Mouse (Mus musculus) MEL (cell line): Measurements from ENCODE around the gene Il10. TPM values are rescaled to one million over a fixed set of nuclear protein-coding genes. Genes with fewer than 3 reads are reported as not detected.

ENCODE experiments used
- DNase-seq: peaks from one replicate; pipeline ENCODE4 v3.0.0; 2011; ENCODE audit warnings: low read depth, low spot score
- H3K27ac ChIP-seq: 2 replicates; pipeline ENCODE4 v1.5.1; 2012; ENCODE audit warnings: low read depth, mild to moderate bottlenecking, control low read depth, low read length, moderate library complexity; ENCODE audit not compliant: control insufficient read depth
- H3K27me3 ChIP-seq, 2 experiments: fragments of 150-350 bp in 1 of 2; sonication (generic) in 1 of 2; 2 replicates each; pipeline ENCODE4 v1.6.1; 2012; ENCODE audit warnings: low read length in 2 of 2, mild to moderate bottlenecking in 2 of 2, improper control_type of control experiment in 1 of 2, moderate library complexity in 1 of 2; ENCODE audit not compliant: insufficient read depth in 2 of 2, control insufficient read depth in 1 of 2
- H3K36me3 ChIP-seq, 2 experiments: 2 replicates each; pipeline ENCODE4 v1.6.1; 2012 to 2014; ENCODE audit warnings: low read length in 2 of 2, improper control_type of control experiment in 1 of 2, inconsistent platforms in 1 of 2, mild to moderate bottlenecking in 1 of 2; ENCODE audit not compliant: insufficient read depth in 2 of 2, control insufficient read depth in 1 of 2
- H3K4me1 ChIP-seq, 2 experiments: fragments of 150-350 bp in 1 of 2; sonication (generic) in 1 of 2; 2 replicates each; pipeline ENCODE4 v1.6.1; 2012; ENCODE audit warnings: low read length in 2 of 2, improper control_type of control experiment in 1 of 2, mild to moderate bottlenecking in 1 of 2; ENCODE audit not compliant: insufficient read depth in 2 of 2, control insufficient read depth in 1 of 2
- H3K4me3 ChIP-seq, 2 experiments: fragments of 150-350 bp in 1 of 2; sonication (generic) in 1 of 2; 2 replicates each; pipeline ENCODE4 v1.5.1; 2012; ENCODE audit warnings: low read depth in 2 of 2, low read length in 2 of 2, mild to moderate bottlenecking in 2 of 2, moderate library complexity in 2 of 2, control low read depth in 1 of 2, improper control_type of control experiment in 1 of 2; ENCODE audit not compliant: control insufficient read depth in 1 of 2, insufficient read depth in 1 of 2
- H3K79me2 ChIP-seq: 2 replicates; pipeline ENCODE4 v1.6.1; 2012; ENCODE audit warnings: mild to moderate bottlenecking, low read length, moderate library complexity; ENCODE audit not compliant: control insufficient read depth, poor library complexity, insufficient read depth
- H3K9ac ChIP-seq: 2 replicates; pipeline ENCODE4 v1.6.1; 2012; ENCODE audit warnings: low read depth, mild to moderate bottlenecking, control low read depth, low read length, moderate library complexity; ENCODE audit not compliant: control insufficient read depth, poor library complexity, severe bottlenecking
- H3K9me3 ChIP-seq: fragments of 150-350 bp; sonication (generic); replicated peaks from 2 replicates; pipeline ENCODE4 v1.6.1; 2012; ENCODE audit warnings: mild to moderate bottlenecking, low read length, improper control_type of control experiment, moderate library complexity; ENCODE audit not compliant: insufficient read depth
- BHLHE40 ChIP-seq: IDR thresholded peaks from 2 replicates; pipeline ENCODE4 v1.6.1; 2012; ENCODE audit warnings: low read depth, mild to moderate bottlenecking, inconsistent platforms, low read length, improper control_type of control experiment, borderline replicate concordance
- CHD1 ChIP-seq: IDR thresholded peaks from 2 replicates; pipeline ENCODE4 v1.6.1; 2012; ENCODE audit warnings: low read depth, mild to moderate bottlenecking, inconsistent platforms, low read length, improper control_type of control experiment
- CHD2 ChIP-seq: IDR thresholded peaks from 2 replicates; pipeline ENCODE4 v1.6.1; 2011; ENCODE audit warnings: low read length, improper control_type of control experiment
- CTCF ChIP-seq, 3 experiments: IDR thresholded peaks in 2 of 3; conservative IDR thresholded peaks in 1 of 3; 2 replicates each; pipeline ENCODE4 v1.5.1; 2011 to 2012; ENCODE audit warnings: low read length in 3 of 3, low read depth in 2 of 3, mild to moderate bottlenecking in 2 of 3, improper control_type of control experiment in 1 of 3, inconsistent platforms in 1 of 3, mixed read lengths in 1 of 3, moderate library complexity in 1 of 3; ENCODE audit not compliant: control insufficient read depth in 1 of 3, insufficient read depth in 1 of 3, poor library complexity in 1 of 3, severe bottlenecking in 1 of 3
- GATA1 ChIP-seq: IDR thresholded peaks from 2 replicates; pipeline ENCODE4 v1.6.1; 2011; ENCODE audit warnings: low read depth, low read length, improper control_type of control experiment
- JUND ChIP-seq: IDR thresholded peaks from 2 replicates; pipeline ENCODE4 v1.6.1; 2011; ENCODE audit warnings: low read depth, mild to moderate bottlenecking, improper control_type of control experiment, low read length
- KAT2A ChIP-seq: conservative IDR thresholded peaks from 2 replicates; pipeline ENCODE4 v1.6.1; 2012; ENCODE audit warnings: low read depth, low read length, improper control_type of control experiment, inconsistent platforms
- MAZ ChIP-seq: IDR thresholded peaks from 2 replicates; pipeline ENCODE4 v1.6.1; 2012; ENCODE audit warnings: low read depth, mild to moderate bottlenecking, inconsistent platforms, low read length, improper control_type of control experiment
- MEF2A ChIP-seq: IDR thresholded peaks from 2 replicates; pipeline ENCODE4 v1.6.1; 2014; ENCODE audit warnings: low read depth, mild to moderate bottlenecking, inconsistent platforms, low read length, improper control_type of control experiment; ENCODE audit not compliant: poor library complexity, insufficient replicate concordance, severe bottlenecking; ENCODE audit errors: extremely low read depth
- MXI1 ChIP-seq: IDR thresholded peaks from 2 replicates; pipeline ENCODE4 v1.6.1; 2011; ENCODE audit warnings: mild to moderate bottlenecking, low read depth, low read length, improper control_type of control experiment
- NELFE ChIP-seq: IDR thresholded peaks from 2 replicates; pipeline ENCODE4 v1.6.1; 2011; ENCODE audit warnings: low read depth, low read length, improper control_type of control experiment
- NRF1 ChIP-seq: IDR thresholded peaks from 2 replicates; pipeline ENCODE4 v1.6.1; 2014; ENCODE audit warnings: low read depth, mild to moderate bottlenecking, inconsistent platforms, low read length, improper control_type of control experiment, moderate library complexity; ENCODE audit not compliant: poor library complexity, insufficient read depth, severe bottlenecking
- POLR2A ChIP-seq, 2 experiments: IDR thresholded peaks; 2 replicates each; pipeline ENCODE4 v1.6.1; 2011 to 2012; ENCODE audit warnings: low read length in 2 of 2, mild to moderate bottlenecking in 2 of 2, control low read depth in 1 of 2, improper control_type of control experiment in 1 of 2, low read depth in 1 of 2, moderate library complexity in 1 of 2; ENCODE audit not compliant: control insufficient read depth in 1 of 2, insufficient read depth in 1 of 2, poor library complexity in 1 of 2
- POLR2AphosphoS2 ChIP-seq: IDR thresholded peaks from 2 replicates; pipeline ENCODE4 v1.6.1; 2011; ENCODE audit warnings: low read length, improper control_type of control experiment
- POLR2AphosphoS5 ChIP-seq: IDR thresholded peaks from 2 replicates; pipeline ENCODE4 v1.6.1; 2012; ENCODE audit warnings: low read depth, borderline replicate concordance, mild to moderate bottlenecking, inconsistent platforms, low read length, moderate library complexity, mixed read lengths
- RCOR1 ChIP-seq: IDR thresholded peaks from 2 replicates; pipeline ENCODE4 v1.6.1; 2012; ENCODE audit warnings: low read depth, mild to moderate bottlenecking, inconsistent platforms, low read length, improper control_type of control experiment
- SMC3 ChIP-seq: IDR thresholded peaks from 2 replicates; pipeline ENCODE4 v1.6.1; 2011; ENCODE audit warnings: low read depth, low read length, improper control_type of control experiment
- TCF12 ChIP-seq: IDR thresholded peaks from 2 replicates; pipeline ENCODE4 v1.6.1; 2014; ENCODE audit warnings: low read depth, mild to moderate bottlenecking, inconsistent platforms, low read length, improper control_type of control experiment, moderate library complexity
- USF1 ChIP-seq: IDR thresholded peaks from 2 replicates; pipeline ENCODE4 v1.6.1; 2014; ENCODE audit warnings: low read depth, mild to moderate bottlenecking, inconsistent platforms, low read length, improper control_type of control experiment, moderate library complexity
- ZC3H11A ChIP-seq: IDR thresholded peaks from 2 replicates; pipeline ENCODE4 v1.6.1; 2012; ENCODE audit warnings: low read depth, mild to moderate bottlenecking, inconsistent platforms, low read length, improper control_type of control experiment
- polyA plus RNA-seq, 2 experiments: library from polyadenylated mRNA; stranded (reverse) in 1 of 2; unstranded in 1 of 2; fragments of >175 nt in 1 of 2; fragments of >200 nt in 1 of 2; gene quantifications; 2 replicates each; pipeline versions ENCODE4 v1.2.1 to v1.2.4; 2012; ENCODE audit warnings: low replicate concordance in 2 of 2, low read depth in 1 of 2; ENCODE audit not compliant: insufficient read length in 2 of 2, insufficient read depth in 1 of 2, missing spikeins in 1 of 2
- total RNA-seq: library from RNA; depleted of rRNA; stranded (reverse); fragments of 300-350 nt; gene quantifications from 2 replicates; pipeline ENCODE4 v1.2.3, GENCODE M21; 2012

Il10 gene
- total and polyA plus RNA-seq, 3 experiments, result not detected

DNA sequence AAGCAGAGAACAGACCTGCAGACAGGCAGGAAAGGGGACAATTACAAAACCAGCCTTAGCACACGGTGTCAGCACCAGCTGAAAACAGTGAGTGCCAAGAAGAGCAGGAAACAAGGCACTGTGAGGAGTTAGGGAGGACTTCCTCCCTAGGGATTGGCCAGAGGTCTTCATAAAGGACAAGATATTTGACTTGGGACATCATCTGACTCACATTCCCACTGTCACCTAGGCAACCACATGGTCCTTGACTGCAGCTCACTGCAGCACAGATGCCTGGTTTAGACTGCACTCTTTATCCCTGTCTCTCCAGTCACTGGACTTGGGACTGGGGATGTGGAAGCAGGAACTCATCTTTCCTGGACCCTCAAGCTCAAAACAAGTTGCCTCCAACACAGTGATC, 24.1 kb upstream of the Il10 start:
- no peak overlapping the region for H3K27ac ChIP-seq
- no peak for DNase-seq
- peaks cover 9% of the 10 kb centered on the region in 2 experiments for H3K27me3 ChIP-seq
- no peaks in the 10 kb centered on the region for H3K79me2 ChIP-seq
- no peak for TF ChIP-seq SMC3
- no peak for TF ChIP-seq GATA1
- TF ChIP-seq ZC3H11A, result no peak
- no peak for TF ChIP-seq POLR2AphosphoS5
- TF ChIP-seq MXI1, result no peak
- no peak for TF ChIP-seq MAZ
- H3K4me3 ChIP-seq, result no peak overlapping the region
- no peak overlapping the region for H3K9ac ChIP-seq
- H3K36me3 ChIP-seq, result no peaks in the 10 kb centered on the region
- no peaks in the 10 kb centered on the region for H3K4me1 ChIP-seq
- H3K9me3 ChIP-seq, result no peaks in the 10 kb centered on the region

DNA sequence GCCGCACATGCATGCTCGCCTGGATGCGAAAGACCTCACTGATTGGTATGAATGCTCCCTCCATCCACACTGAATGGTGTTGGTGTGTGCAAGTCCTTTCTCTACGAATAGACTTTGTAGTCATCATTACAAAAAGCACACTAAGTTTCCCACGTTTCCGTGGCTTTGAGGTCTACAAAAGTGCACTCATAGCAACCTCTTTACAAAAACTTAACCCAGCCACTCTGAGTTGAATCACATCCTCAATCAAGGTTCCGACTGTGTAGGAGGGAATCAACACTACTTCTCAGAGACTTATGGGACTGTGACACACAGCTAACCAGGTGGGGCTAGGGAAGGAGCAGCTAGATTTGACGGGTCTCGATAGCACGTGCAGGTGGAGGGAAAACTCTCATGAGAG, 23.3 kb upstream of the Il10 start:
- Histone ChIP-seq H3K27ac (no peak overlapping the region), H3K4me3 (no peak overlapping the region), H3K79me2 (no peaks in the 10 kb centered on the region), H3K9ac (no peak overlapping the region), H3K27me3 (peaks cover 12 to 14% of the 10 kb centered on the region in 2 experiments), H3K4me1 (no peaks in the 10 kb centered on the region), H3K9me3 (no peaks in the 10 kb centered on the region), H3K36me3 (no peaks in the 10 kb centered on the region)
- no peak for DNase-seq
- TF ChIP-seq MXI1 (no peak), CHD2 (no peak), MEF2A (no peak), TCF12 (no peak), BHLHE40 (no peak), RCOR1 (no peak), POLR2AphosphoS2 (no peak), JUND (no peak), NELFE (no peak), NRF1 (no peak), POLR2AphosphoS5 (no peak), CTCF (IDR thresholded peaks at IDR 0.05 in 2 of 3, conservative IDR thresholded peaks at IDR 0.05 in 1 of 3; ENCODE audit: control insufficient read depth in 1 of 3, insufficient read depth in 1 of 3, low read depth in 2 of 3, low read length in 3 of 3, poor library complexity in 1 of 3, severe bottlenecking in 1 of 3) (no peak), POLR2A (IDR thresholded peaks at IDR 0.05; ENCODE audit: control insufficient read depth in 1 of 2, insufficient read depth in 1 of 2, low read depth in 1 of 2, low read length in 2 of 2, poor library complexity in 1 of 2) (no peak), MAZ (no peak), CHD1 (no peak), USF1 (no peak), KAT2A (no peak)
